Mouse (Mus musculus): ENCODE measurements around the gene Ldlrad3.

Ldlrad3 gene

GRCm38 (mm10) chr2:102185951-102186561 is at the start of gene Ldlrad3:
Gene Ldlrad3 (minus strand): TSS chr2:102186385.
- peak; percentile 92 for DNase-seq

- peak; percentile 75 for DNase-seq
Measured at GRCm38 (mm10) chr2:102231470-102231869, 45.3 kb upstream of the Ldlrad3 start.

DNA sequence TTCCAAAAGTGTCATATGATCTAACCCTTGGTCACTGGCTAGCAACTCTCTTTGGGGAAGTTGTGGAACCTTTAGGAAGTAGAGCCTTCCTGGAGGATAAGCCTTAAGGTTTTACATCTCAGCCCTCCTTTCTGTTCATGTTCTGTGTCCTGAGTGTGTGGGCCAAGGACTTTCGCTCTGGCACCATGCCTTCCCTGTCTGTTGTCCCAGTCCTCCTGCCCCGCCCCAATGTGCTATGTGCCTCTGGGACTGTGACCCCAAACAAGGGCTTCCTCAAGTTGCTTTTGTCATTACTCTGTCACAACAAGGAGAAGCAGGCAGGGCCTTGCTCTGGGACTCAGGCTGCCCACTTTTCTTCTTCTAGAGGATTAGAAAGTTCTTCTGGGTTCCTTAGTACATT is 42.9 kb upstream of the Ldlrad3 start:
- no peak for DNase-seq

- DNase-seq = no peak
Measured at GRCm38 (mm10) chr2:102228331-102228730, 42.1 kb upstream of the Ldlrad3 start.

DNA sequence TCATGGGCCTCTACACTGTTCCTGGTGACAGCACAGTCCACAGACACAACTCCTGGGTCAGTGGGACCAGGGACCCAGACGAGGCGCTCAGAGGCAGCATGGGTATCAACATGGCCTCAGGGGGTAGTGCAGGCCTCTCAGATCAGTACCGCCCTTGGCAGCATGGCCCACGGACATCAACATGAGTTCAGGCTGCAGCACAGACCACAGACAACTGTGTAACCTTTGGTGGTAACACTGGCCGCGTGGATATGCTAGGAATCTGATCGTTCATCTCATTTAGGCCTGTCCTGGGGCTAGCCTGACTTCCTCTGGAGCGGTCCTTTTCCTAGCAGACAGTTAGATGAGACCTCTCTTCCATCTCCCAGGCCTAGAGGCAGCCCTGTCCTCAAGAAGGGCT is 41.7 kb upstream of the Ldlrad3 start:
- no peak for DNase-seq

GRCm38 (mm10) chr2:102226274-102226673 is 40.1 kb upstream of the Ldlrad3 start:
- no peak for DNase-seq

DNA sequence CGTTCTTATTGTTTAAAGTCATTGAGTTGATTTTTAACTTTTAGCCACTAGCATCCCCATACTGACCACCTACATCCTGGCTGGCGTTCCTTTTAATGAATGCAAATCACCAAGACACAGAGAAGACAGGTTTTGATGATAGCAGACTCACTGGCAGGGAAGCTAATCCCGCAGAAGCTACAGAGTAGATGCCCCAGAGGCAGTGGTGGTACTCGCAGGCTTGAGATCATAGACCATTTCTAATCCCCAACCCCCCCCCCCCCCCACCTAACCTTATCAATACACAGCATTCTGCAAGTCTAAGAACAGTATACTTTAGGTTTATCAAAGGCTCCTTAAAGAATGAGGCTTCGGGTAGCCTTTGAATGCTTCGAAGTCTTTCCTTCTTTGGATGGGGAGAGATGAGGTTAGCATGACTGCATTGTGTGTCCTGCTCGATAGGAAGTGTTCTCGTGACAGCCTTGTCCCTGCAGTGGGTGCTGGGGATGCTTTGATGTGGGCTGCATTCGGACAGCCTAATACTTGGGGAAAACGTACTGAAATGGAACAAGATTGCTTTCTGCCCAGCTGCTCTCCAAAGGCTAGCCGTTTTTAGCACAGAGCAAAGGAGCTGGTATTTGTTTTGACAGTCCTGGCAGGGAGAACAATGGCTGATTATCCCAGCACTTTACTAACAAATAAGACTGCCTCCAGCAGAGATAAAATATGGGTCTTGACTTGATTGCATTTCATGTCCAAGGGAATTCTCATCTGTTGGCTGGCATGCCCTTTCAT is 37.4 kb upstream of the Ldlrad3 start:
- peak; percentile 79 for DNase-seq

DNA sequence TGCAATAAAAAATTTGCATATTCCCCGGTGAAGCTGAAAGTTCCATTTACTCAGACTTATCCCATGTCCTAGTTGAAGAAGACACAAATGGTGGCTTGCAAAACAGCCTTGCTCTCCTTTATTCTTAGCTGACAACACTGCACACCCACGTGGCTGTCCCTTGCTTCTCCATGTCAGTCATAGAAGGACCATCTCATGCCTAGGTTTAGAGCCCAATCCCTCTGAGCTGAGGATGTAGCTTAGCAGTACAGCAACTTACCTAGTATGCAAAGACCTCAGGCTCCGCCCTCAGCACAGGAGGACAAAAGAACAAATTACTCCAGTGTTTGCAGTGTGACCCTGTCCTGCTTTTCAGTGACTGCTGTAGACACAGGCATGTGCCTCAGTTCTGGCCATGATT is 36.6 kb upstream of the Ldlrad3 start:
- DNase-seq = no peak

DNA sequence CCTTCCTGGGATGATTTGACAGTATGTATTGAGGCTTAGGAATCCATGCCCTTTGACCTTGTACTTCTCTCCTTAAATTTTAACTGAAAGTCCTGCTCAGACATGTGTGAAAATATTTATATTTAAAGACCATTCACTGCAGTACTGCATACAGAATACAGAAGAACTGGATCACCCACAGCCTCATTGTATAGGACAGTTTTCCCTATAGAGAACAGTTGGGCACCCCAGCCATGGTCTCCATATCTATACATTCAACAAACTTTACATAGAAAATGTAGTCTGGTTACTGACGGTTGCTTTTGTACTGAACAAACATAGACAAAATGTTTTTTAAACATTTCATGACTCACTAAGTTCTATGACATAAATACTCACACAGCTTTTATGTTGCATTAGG is 30.6 kb upstream of the Ldlrad3 start:
- no peak for DNase-seq

GRCm38 (mm10) chr2:102212096-102212495 is 25.9 kb upstream of the Ldlrad3 start:
- no peak for DNase-seq

DNA sequence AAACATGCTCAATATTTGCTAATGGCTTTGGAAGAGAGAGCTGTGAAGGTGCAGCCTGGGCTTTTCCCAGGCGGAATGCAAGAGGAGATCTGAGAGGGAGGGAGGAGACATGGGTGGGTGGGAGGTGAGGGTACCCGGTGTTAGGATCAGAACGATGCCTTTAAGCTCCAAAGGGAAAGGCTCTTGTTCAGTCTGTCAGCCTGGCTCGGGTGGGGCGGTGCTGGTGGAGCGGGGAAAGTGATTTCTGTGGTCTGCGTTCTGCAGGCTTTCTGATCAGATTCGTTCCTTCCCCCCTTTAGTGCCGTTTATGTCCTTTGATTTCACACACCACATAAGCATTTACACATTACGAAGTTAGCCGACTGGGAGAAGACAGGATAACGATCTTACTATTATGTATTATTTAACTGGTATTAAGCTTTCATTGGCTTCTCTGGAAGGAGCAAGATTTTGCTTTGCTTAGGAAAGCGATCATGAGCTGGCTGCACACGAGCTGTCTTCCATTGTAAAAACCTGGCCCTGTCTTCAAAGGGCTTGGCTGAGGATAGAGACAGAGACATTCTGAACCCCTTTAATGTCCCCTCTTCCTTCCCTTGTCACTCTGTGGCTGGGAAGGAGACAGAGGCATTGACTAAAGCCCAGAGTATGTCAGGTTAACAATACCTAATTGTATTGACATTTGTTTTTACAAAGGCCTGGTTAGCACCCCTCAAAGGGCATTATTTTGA is 19.7 kb upstream of the Ldlrad3 start:
- DNase-seq = no peak

DNA sequence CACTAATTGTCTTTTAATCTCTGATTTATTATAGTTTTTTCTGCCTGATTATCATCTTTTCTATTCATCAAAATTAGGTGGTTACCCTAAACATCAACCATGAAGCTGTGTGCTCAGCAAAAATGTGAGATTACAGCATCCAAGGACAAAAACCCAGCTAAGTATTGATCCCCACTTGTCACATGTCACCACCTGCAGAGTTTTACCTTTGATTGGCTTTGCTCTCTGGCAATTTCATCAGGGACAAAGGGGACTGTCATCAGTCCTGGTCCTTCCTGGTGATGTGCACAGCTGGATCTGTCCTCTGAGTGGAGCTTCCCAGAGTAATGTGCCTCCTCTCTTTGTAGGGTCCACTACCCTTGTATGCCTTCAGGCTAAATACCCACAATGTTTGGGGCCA is 17.3 kb upstream of the Ldlrad3 start:
- DNase-seq = no peak

DNA sequence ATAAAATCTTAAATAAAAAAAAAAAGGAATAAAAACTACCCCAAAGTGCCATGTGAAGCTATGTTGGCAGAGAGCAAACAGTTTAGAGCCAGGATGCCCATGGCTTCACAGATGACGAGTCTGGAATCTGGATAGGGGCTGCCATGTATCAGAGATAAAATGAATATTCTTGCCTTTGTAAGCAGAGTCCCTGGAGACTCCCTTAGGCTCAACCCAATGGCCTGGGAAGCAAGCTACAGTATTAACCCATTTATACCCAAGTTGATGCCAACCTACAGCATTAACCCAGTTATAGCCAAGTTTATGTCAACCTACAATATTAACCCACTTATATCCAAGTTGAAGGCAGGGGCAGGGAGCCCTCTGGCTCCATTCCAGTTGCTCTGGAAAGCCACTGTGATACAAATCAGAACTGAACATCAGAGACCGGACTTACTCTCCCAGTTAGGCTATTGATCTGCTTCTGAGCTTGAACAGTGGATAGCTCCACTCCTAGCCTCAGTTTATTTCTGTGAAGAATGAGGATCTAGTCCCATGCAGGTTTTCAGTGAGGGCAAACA is 16.1 kb upstream of the Ldlrad3 start:
- no peak for DNase-seq

DNA sequence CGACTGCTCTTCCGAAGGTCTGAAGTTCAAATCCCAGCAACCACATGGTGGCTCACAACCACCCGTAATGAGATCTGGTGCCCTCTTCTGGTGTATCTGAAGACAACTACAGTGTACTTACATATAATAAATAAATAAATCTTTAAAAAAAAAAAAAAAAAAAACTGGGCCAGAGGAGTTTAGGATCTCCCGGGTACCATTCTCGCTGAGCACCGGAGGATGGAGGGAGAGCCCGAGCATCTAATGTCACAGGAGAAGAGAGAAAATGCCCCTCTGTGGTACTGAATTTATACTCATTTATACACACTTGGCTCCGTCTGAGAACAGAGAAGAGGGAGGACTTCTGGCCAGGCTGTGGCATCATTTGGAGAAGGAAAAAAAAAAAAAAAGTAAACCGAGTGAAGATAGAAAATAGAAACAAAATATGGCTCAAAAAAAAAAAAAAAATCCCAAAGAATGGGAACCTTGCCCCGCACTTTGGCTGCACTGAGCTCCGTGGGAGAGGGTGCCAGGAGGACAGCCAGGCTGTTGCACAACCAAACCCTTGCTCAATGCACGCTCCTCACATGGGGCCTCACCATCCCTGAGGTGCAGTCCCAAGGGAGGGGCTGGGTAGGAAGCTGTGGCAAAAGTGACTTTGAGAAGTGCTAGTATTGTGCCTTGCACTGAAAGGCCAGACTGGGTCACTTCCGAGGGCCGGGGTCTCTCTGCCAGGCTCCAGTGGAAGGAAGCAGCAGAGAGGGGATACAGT is 15.2 kb upstream of the Ldlrad3 start:
- no peak for DNase-seq

GRCm38 (mm10) chr2:102197332-102197731 is 11.1 kb upstream of the Ldlrad3 start:
- no peak for DNase-seq

GRCm38 (mm10) chr2:102196709-102197108 is 10.5 kb upstream of the Ldlrad3 start:
- no peak for DNase-seq

DNA sequence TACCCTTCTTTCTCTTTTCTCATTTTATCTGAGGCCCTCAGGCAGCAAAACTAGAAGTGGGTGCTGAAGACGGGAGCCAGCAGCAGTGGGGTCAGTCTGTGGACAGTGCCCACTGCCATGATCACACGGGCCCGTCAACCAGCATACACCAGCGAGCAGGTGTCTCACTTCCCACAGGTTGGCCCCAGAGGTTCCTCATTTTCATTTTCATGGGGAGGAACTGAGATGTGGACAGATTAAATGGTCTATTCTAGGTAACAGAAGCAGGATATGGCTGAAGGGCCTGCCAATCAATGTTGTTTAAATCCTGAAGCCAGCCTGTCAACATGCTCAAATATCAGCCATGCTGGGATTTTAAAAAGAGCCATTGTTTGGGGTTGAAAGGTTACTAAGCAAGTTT is 9.3 kb upstream of the Ldlrad3 start:
- no peak for DNase-seq

- no peak for DNase-seq
Measured at GRCm38 (mm10) chr2:102194247-102194646, 8.1 kb upstream of the Ldlrad3 start.

DNA sequence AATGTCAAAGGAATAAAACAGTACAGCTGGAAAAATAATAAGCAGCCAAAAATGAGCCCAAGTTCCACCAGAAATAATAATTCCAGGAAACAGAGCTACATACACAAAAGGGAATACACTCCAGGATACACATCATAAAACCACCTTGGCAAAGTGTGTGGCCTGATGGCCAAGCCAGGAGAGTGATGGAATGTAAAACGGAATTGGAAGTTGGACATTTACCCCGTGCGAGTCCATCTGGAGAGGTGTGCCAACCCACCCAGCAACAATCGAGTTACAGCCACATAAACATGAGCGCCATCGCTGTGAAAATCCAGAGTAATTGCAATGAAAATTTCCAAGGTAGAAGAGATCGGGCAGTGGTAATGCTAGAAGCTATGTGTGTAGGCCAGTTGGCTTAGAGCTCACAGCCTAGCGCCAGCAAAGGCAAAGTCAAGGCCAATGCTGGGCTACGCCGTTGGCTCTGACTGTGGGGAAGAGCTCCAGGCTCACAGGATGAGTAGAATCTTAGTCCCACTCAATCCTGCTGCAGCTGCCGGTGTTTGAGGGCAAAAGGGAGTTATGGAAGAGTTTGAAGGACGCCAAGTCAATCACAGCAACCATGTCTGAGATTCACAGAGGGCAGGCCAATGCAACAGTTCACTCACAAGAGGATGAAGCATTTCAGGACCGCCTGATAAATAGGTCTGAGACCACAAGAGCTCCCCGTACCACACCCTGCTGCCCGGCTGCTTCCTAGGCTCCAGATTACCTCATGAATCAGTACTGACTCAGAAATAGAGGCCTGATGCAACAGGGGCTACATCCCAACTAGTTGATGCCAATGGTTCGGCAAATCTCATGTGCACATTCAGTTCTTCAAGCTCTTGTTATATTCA is 7.0 kb upstream of the Ldlrad3 start:
- DNase-seq = no peak

DNA sequence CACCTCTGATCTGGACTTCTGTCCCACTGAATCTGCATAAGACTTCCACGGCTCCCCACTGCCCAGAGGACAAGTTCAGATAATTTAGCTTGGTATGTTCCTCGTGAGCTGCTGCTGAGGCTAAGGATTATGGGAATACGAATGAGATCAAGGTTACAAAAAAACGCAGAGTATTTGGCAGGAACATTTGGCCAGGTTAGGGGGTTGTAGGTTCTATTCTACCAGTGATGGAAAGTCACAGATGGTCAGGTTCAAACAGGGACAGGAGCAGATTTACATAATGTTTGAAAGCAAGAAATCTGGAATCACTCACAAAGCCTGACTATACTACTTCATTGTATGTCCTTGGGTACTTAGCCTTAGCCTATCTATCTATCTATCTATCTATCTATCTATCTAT is 5.6 kb upstream of the Ldlrad3 start:
- no peak for DNase-seq

DNA sequence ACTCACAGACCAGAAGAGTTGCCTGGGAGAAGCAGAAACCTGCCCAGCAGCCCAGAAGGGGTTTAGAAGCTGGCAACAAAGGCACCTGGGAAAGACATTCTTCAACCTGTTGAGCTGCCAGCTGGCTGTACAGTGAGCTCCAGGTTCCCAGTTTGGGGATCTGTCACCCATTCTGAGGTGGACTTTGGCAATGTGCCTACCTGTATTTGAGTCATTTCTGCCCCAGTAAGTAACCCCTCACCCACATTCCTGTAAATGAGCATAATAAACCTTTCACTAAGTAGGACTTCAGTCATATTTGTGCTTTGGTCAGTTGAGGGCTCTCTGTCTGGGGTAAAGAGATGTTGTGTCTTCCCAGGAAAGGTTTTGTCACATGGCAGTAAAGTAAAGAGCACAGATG is 4.8 kb upstream of the Ldlrad3 start:
- DNase-seq = no peak

All from retina, postnatal 1 day (tissue).